Mouse (Mus musculus): Measurements from ENCODE around the gene Zfp362.

GRCm38 (mm10) chr4:128839811-128840738 is 34.2 kb upstream of the Zfp362 start:
- TF ChIP-seq CTCF (IDR thresholded peaks at IDR 0.05) (0 out of 2 replicates have a peak, but pooled peaks have one; percentile 1), EP300 (IDR thresholded peaks at IDR 0.05) (0 out of 2 replicates have a peak, but pooled peaks have one; percentile 20)
